Mouse (Mus musculus): ENCODE results near the gene Ugt1a2. TPM values are rescaled to one million over a fixed set of nuclear protein-coding genes. Genes with fewer than 3 reads are reported as not detected.
"Not testable (repeated sequence)": the region's sequence is repeated elsewhere in the genome, so short reads cannot be mapped to it uniquely, and the experiment has no call there.

The Ugt1a2 gene
- polyA plus RNA-seq, 1 experiment from 2014 or later, result 0.18 TPM

- Histone ChIP-seq H3K27me3 (replicated peaks) (no peaks in the 10 kb centered on the region), H3K4me3 (replicated peaks) (no peak overlapping the region), H3K4me2 (replicated peaks) (no peak overlapping the region), H3K36me3 (no peaks in the 10 kb centered on the region), H3K4me1 (replicated peaks) (no peaks in the 10 kb centered on the region), H3K9ac (no peak overlapping the region), H3K27ac (no peak overlapping the region), H3K9me3 (peaks cover 16% of the 10 kb centered on the region)
- no peak for ATAC-seq
These were observed 19.9 kb downstream of the Ugt1a2 start for GRCm38 (mm10) chr1:88220336-88220735.

- H3K9me3 ChIP-seq, result peaks cover 20% of the 10 kb centered on the region
- no peak for ATAC-seq
- no peaks in the 10 kb centered on the region for H3K36me3 ChIP-seq
- no peaks in the 10 kb centered on the region for H3K4me1 ChIP-seq (replicated peaks)
- no peaks in the 10 kb centered on the region for H3K27me3 ChIP-seq (replicated peaks)
- H3K27ac ChIP-seq, result no peak overlapping the region
- no peak overlapping the region for H3K9ac ChIP-seq
- no peak overlapping the region for H3K4me2 ChIP-seq (replicated peaks)
- WGBS, result 50% methylated on average over 2 of the region's 2 CpGs
- H3K4me3 ChIP-seq (replicated peaks), result no peak overlapping the region
These were observed 21.8 kb downstream of the Ugt1a2 start for GRCm38 (mm10) chr1:88222216-88222615.

- H3K9ac ChIP-seq; H3K27ac ChIP-seq; H3K36me3 ChIP-seq; H3K4me2 ChIP-seq (replicated peaks); H3K4me3 ChIP-seq (replicated peaks); H3K27me3 ChIP-seq (replicated peaks); ATAC-seq; H3K4me1 ChIP-seq (replicated peaks): not testable (repeated sequence)
- peaks cover 16% of the 10 kb centered on the region; the same call in 1 of the 2 replicates for H3K9me3 ChIP-seq
These were observed 22.7 kb downstream of the Ugt1a2 start for GRCm38 (mm10) chr1:88223011-88223515.

- no peak overlapping the region for H3K27ac ChIP-seq
- no peak overlapping the region for H3K9ac ChIP-seq
- H3K27me3 ChIP-seq (replicated peaks), result no peaks in the 10 kb centered on the region
- no peak overlapping the region for H3K4me3 ChIP-seq (replicated peaks)
- no peaks in the 10 kb centered on the region for H3K4me1 ChIP-seq (replicated peaks)
- 59% methylated on average over 1 of the region's 1 CpGs for WGBS
- ATAC-seq, result no peak
- H3K9me3 ChIP-seq, result peaks cover 16% of the 10 kb centered on the region; the same call in 1 of the 2 replicates
- no peaks in the 10 kb centered on the region for H3K36me3 ChIP-seq
- no peak overlapping the region for H3K4me2 ChIP-seq (replicated peaks)
These were observed 23.2 kb downstream of the Ugt1a2 start for GRCm38 (mm10) chr1:88223591-88223990.

- Histone ChIP-seq H3K9ac (no peak overlapping the region), H3K4me1 (replicated peaks) (no peaks in the 10 kb centered on the region), H3K4me3 (replicated peaks) (no peak overlapping the region), H3K36me3 (no peaks in the 10 kb centered on the region), H3K27ac (no peak overlapping the region), H3K4me2 (replicated peaks) (no peak overlapping the region), H3K9me3 (peaks cover 19% of the 10 kb centered on the region; the same call in 1 of the 2 replicates), H3K27me3 (replicated peaks) (no peaks in the 10 kb centered on the region)
- ATAC-seq, result no peak
- 68% methylated on average over 2 of the region's 2 CpGs for WGBS
These were observed 23.8 kb downstream of the Ugt1a2 start for GRCm38 (mm10) chr1:88224029-88224776.

GRCm38 (mm10) chr1:88225301-88225700, 24.9 kb downstream of the Ugt1a2 start:
- H3K27me3 ChIP-seq (replicated peaks); H3K9ac ChIP-seq; ATAC-seq; H3K27ac ChIP-seq; H3K4me2 ChIP-seq (replicated peaks); H3K4me3 ChIP-seq (replicated peaks); H3K4me1 ChIP-seq (replicated peaks); H3K36me3 ChIP-seq: not testable (repeated sequence)
- H3K9me3 ChIP-seq, result peaks cover 24% of the 10 kb centered on the region; the same call in 1 of the 2 replicates
- WGBS, result 39% methylated on average over 2 of the region's 2 CpGs

- Histone ChIP-seq H3K27me3 (replicated peaks) (no peaks in the 10 kb centered on the region), H3K4me1 (replicated peaks) (no peaks in the 10 kb centered on the region), H3K27ac (no peak overlapping the region), H3K4me2 (replicated peaks) (no peak overlapping the region), H3K9me3 (peaks cover 24% of the 10 kb centered on the region; the same call in 1 of the 2 replicates), H3K36me3 (no peaks in the 10 kb centered on the region), H3K9ac (no peak overlapping the region), H3K4me3 (replicated peaks) (no peak overlapping the region)
- no peak for ATAC-seq
These were observed 25.3 kb downstream of the Ugt1a2 start for GRCm38 (mm10) chr1:88225741-88226140.

GRCm38 (mm10) chr1:88226670-88227379, 26.4 kb downstream of the Ugt1a2 start, which contains the start of gene Mroh2a:
TSS of gene Mroh2a (plus strand) at chr1:88226986.
- Histone ChIP-seq H3K9me3 (peaks cover 26% of the 10 kb centered on the region; the same call in 1 of the 2 replicates), H3K27me3 (replicated peaks) (no peaks in the 10 kb centered on the region), H3K4me1 (replicated peaks) (no peaks in the 10 kb centered on the region), H3K4me2 (replicated peaks) (no peak within 1 kb of the TSS), H3K4me3 (replicated peaks) (no peak within 1 kb of the TSS), H3K27ac (no peak within 1 kb of the TSS), H3K9ac (no peak within 1 kb of the TSS), H3K36me3 (no peaks in the 10 kb centered on the region)
- WGBS, result 54% methylated on average over 5 of the region's 5 CpGs
- no peak for ATAC-seq

- no peak overlapping the region for H3K9ac ChIP-seq
- no peak overlapping the region for H3K27ac ChIP-seq
- WGBS, result 60% methylated on average over 2 of the region's 2 CpGs
- no peak overlapping the region for H3K4me2 ChIP-seq (replicated peaks)
- H3K4me3 ChIP-seq (replicated peaks), result no peak overlapping the region
- peaks cover 28% of the 10 kb centered on the region; the same call in 1 of the 2 replicates for H3K9me3 ChIP-seq
- no peaks in the 10 kb centered on the region for H3K36me3 ChIP-seq
- H3K4me1 ChIP-seq (replicated peaks), result no peaks in the 10 kb centered on the region
- no peaks in the 10 kb centered on the region for H3K27me3 ChIP-seq (replicated peaks)
- no peak for ATAC-seq
These were observed 27.1 kb downstream of the Ugt1a2 start for GRCm38 (mm10) chr1:88227482-88227881.

- ATAC-seq, result no peak
- Histone ChIP-seq H3K4me3 (replicated peaks) (no peak overlapping the region), H3K4me2 (replicated peaks) (no peak overlapping the region), H3K27ac (no peak overlapping the region), H3K36me3 (no peaks in the 10 kb centered on the region), H3K27me3 (replicated peaks) (no peaks in the 10 kb centered on the region), H3K9ac (no peak overlapping the region), H3K4me1 (replicated peaks) (no peaks in the 10 kb centered on the region), H3K9me3 (peaks cover 34% of the 10 kb centered on the region; the same call in 1 of the 2 replicates)
- WGBS, result 71% methylated on average over 7 of the region's 7 CpGs
These were observed 27.7 kb downstream of the Ugt1a2 start for GRCm38 (mm10) chr1:88228121-88228520.

GRCm38 (mm10) chr1:88229566-88229965, 29.2 kb downstream of the Ugt1a2 start:
- H3K9me3 ChIP-seq, result peaks cover 38% of the 10 kb centered on the region; the same call in 1 of the 2 replicates
- ATAC-seq, result no peak

GRCm38 (mm10) chr1:88229986-88230385, 29.6 kb downstream of the Ugt1a2 start:
- ATAC-seq, result no peak
- Histone ChIP-seq H3K27me3 (replicated peaks) (no peaks in the 10 kb centered on the region), H3K4me2 (replicated peaks) (no peak overlapping the region), H3K27ac (no peak overlapping the region), H3K9me3 (peaks cover 42% of the 10 kb centered on the region), H3K36me3 (no peaks in the 10 kb centered on the region), H3K9ac (no peak overlapping the region), H3K4me1 (replicated peaks) (no peaks in the 10 kb centered on the region), H3K4me3 (replicated peaks) (no peak overlapping the region)
- WGBS, result 85% methylated on average over 5 of the region's 5 CpGs

More at GRCm38 (mm10) chr1:88229566-88229965, 29.2 kb downstream of the Ugt1a2 start:
- Histone ChIP-seq H3K27ac (no peak overlapping the region), H3K4me2 (replicated peaks) (no peak overlapping the region), H3K27me3 (replicated peaks) (no peaks in the 10 kb centered on the region), H3K4me3 (replicated peaks) (no peak overlapping the region), H3K9ac (no peak overlapping the region), H3K36me3 (no peaks in the 10 kb centered on the region), H3K4me1 (replicated peaks) (no peaks in the 10 kb centered on the region)
- WGBS, result 77% methylated on average over 3 of the region's 3 CpGs

Measured in intestine, embryonic 15.5 days (tissue).